Mouse (Mus musculus): ENCODE data around the gene 2310003L06Rik. TPM values are rescaled to one million over a fixed set of nuclear protein-coding genes. Genes with fewer than 3 reads are reported as not detected.

2310003L06Rik gene
- total RNA-seq (2014; rRNA removed) (not detected in 2 replicates), polyA plus RNA-seq (2012; rRNA removed) (not detected in 2 replicates)

DNA sequence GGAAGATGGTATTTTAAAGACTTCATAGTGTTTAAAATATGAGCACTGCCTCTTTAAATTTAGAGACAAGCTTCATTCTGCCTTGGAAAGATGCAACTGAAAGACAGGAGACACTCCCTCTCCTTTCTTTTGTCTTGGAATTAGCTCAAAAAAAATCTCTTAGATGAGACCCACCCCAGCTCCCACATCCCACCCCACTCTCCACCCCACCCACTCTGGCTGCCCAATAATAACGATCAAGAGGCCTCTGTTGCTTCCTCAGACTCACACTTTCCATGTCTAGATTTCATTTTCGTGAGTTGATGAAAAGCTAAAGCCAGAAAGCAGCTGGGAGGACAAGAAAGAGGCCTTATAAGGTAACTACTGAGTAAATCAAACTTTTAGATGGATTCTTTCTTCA, at the start of gene 2310003L06Rik, which contains the start of gene Gm28434:
2310003L06Rik (plus strand) TSS at position 259 of the 400 bp plus-strand sequence.
Gm28434 (plus strand) TSS at position 317 of the 400 bp plus-strand sequence.
- DNase-seq (ENCODE audit: extremely low read depth, low read depth, low spot score), result no peak
- TF ChIP-seq POLR2A (IDR thresholded peaks at IDR 0.05; ENCODE audit: extremely low read depth, insufficient read depth, low read length), result no peak
- no peak for TF ChIP-seq CTCF (IDR thresholded peaks at IDR 0.05; ENCODE audit: low read depth, low read length)
- Histone ChIP-seq H3K9ac (ENCODE audit: low read depth, low read length) (no peak within 1 kb of the TSS), H3K79me2 (ENCODE audit: control insufficient read depth, insufficient read depth, low read length) (no peaks in the 10 kb centered on the region), H3K27me3 (ENCODE audit: control insufficient read depth, insufficient read depth, low read length) (no peaks in the 10 kb centered on the region), H3K4me3 (ENCODE audit: insufficient read depth, low read depth, low read length) (no peak within 1 kb of the TSS), H3K27ac (replicated peaks; ENCODE audit: insufficient read depth, low read depth, low read length) (no peak within 1 kb of the TSS), H3K36me3 (ENCODE audit: control insufficient read depth, insufficient read depth, low read length) (no peaks in the 10 kb centered on the region), H3K4me1 (ENCODE audit: control insufficient read depth, insufficient read depth, low read length) (no peaks in the 10 kb centered on the region)
- 45% methylated on average over 2 of the region's 2 CpGs for WGBS

GRCm38 (mm10) chr5:87925372-87925771, 43.9 kb upstream of the 2310003L06Rik start, which contains the start of gene Csn3:
Gene Csn3, plus strand, starts transcription at chr5:87925579.
- H3K9ac ChIP-seq (ENCODE audit: low read depth, low read length), result no peak within 1 kb of the TSS
- no peaks in the 10 kb centered on the region for H3K27me3 ChIP-seq (ENCODE audit: control insufficient read depth, insufficient read depth, low read length)
- no peaks in the 10 kb centered on the region for H3K79me2 ChIP-seq (ENCODE audit: control insufficient read depth, insufficient read depth, low read length)
- no peak within 1 kb of the TSS for H3K4me3 ChIP-seq (ENCODE audit: insufficient read depth, low read depth, low read length)
- H3K36me3 ChIP-seq (ENCODE audit: control insufficient read depth, insufficient read depth, low read length), result no peaks in the 10 kb centered on the region
- no peaks in the 10 kb centered on the region for H3K4me1 ChIP-seq (ENCODE audit: control insufficient read depth, insufficient read depth, low read length)
- no peak for DNase-seq (ENCODE audit: extremely low read depth, low read depth, low spot score)
- no peak within 1 kb of the TSS for H3K27ac ChIP-seq (replicated peaks; ENCODE audit: insufficient read depth, low read depth, low read length)
- 54% methylated on average over 5 of the region's 5 CpGs for WGBS
- no peak for TF ChIP-seq POLR2A (IDR thresholded peaks at IDR 0.05; ENCODE audit: extremely low read depth, insufficient read depth, low read length)
- no peak for TF ChIP-seq CTCF (IDR thresholded peaks at IDR 0.05; ENCODE audit: low read depth, low read length)

DNA sequence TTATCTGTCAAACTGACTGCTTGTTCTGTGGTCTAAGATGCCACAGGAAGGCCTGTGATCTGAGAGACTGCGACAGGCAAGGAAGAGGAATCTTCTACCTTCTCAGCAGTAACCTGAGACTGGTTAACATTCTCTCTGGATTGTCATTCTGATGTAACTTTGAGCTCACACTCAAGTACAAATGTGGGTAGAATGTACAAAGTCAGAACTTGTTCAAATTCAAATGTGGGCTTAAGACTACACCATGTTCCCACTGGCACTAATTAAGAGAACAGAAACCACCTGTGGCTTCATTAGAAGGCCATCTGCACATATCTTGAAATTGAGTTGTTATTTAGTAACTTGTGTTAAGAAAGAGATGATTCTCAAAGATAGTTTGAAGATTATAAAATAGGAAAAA, 37.7 kb upstream of the 2310003L06Rik start:
- Histone ChIP-seq H3K4me1 (ENCODE audit: control insufficient read depth, insufficient read depth, low read length) (no peaks in the 10 kb centered on the region), H3K79me2 (ENCODE audit: control insufficient read depth, insufficient read depth, low read length) (no peaks in the 10 kb centered on the region), H3K4me3 (ENCODE audit: insufficient read depth, low read depth, low read length) (no peak overlapping the region), H3K36me3 (ENCODE audit: control insufficient read depth, insufficient read depth, low read length) (no peaks in the 10 kb centered on the region), H3K9ac (ENCODE audit: low read depth, low read length) (no peak overlapping the region), H3K27me3 (ENCODE audit: control insufficient read depth, insufficient read depth, low read length) (no peaks in the 10 kb centered on the region), H3K27ac (replicated peaks; ENCODE audit: insufficient read depth, low read depth, low read length) (no peak overlapping the region)
- DNase-seq (ENCODE audit: extremely low read depth, low read depth, low spot score), result no peak
- WGBS, result 73% methylated on average over 1 of the region's 1 CpGs
- TF ChIP-seq CTCF (IDR thresholded peaks at IDR 0.05; ENCODE audit: low read depth, low read length) (no peak), POLR2A (IDR thresholded peaks at IDR 0.05; ENCODE audit: extremely low read depth, insufficient read depth, low read length) (no peak)

DNA sequence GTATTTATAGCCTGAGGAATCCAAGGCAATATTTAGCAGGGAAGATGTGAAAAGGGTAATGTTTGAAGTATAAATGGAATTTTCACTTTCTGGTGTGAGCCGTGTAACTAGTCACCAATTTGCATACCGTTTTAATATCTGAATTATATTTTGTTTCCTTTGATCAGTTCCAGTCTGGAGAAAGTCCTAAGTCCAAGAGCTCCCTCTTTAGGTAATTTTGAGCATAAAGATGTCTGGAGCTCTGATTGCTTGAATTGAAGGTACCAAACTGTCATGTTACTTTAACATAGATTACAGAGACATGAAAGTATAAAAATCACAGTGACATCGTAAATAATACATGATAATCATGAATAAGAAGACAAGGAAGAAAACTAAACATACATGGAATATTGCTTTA, 28.5 kb upstream of the 2310003L06Rik start:
- Histone ChIP-seq H3K4me1 (ENCODE audit: control insufficient read depth, insufficient read depth, low read length) (no peaks in the 10 kb centered on the region), H3K4me3 (ENCODE audit: insufficient read depth, low read depth, low read length) (no peak overlapping the region), H3K27ac (replicated peaks; ENCODE audit: insufficient read depth, low read depth, low read length) (no peak overlapping the region), H3K27me3 (ENCODE audit: control insufficient read depth, insufficient read depth, low read length) (no peaks in the 10 kb centered on the region), H3K79me2 (ENCODE audit: control insufficient read depth, insufficient read depth, low read length) (no peaks in the 10 kb centered on the region), H3K36me3 (ENCODE audit: control insufficient read depth, insufficient read depth, low read length) (no peaks in the 10 kb centered on the region), H3K9ac (ENCODE audit: low read depth, low read length) (no peak overlapping the region)
- no peak for DNase-seq (ENCODE audit: extremely low read depth, low read depth, low spot score)
- TF ChIP-seq POLR2A (IDR thresholded peaks at IDR 0.05; ENCODE audit: extremely low read depth, insufficient read depth, low read length), result no peak
- TF ChIP-seq CTCF (IDR thresholded peaks at IDR 0.05; ENCODE audit: low read depth, low read length), result no peak
- whole genome bisulfite sequencing, result 42% methylated on average over 3 of the region's 3 CpGs

- no peak overlapping the region for H3K9ac ChIP-seq (ENCODE audit: low read depth, low read length)
- TF ChIP-seq POLR2A (IDR thresholded peaks at IDR 0.05; ENCODE audit: extremely low read depth, insufficient read depth, low read length) (no peak), CTCF (IDR thresholded peaks at IDR 0.05; ENCODE audit: low read depth, low read length) (no peak)
Measured at GRCm38 (mm10) chr5:87942515-87942914, 26.7 kb upstream of the 2310003L06Rik start.

DNA sequence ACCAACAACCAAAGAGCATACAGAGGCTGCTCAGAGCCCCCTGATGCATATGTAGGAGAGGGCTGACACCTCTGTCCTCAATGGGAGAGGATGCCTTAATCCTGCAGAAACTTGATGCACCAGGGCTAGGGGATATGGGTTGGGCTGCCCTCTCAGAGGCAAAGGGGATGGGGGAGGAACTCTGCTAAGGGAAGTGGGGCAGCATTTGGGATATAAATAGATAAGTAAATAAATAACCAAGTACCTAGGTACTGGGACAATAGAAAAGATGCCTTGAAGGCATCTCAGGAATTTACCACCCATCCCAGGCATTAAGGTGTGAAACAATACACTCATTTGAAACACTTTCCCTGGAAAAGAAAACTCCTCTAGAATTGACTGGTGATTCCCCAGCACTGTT, 17.4 kb upstream of the 2310003L06Rik start:
- TF ChIP-seq CTCF (IDR thresholded peaks at IDR 0.05; ENCODE audit: low read depth, low read length) (no peak), POLR2A (IDR thresholded peaks at IDR 0.05; ENCODE audit: extremely low read depth, insufficient read depth, low read length) (no peak)
- no peaks in the 10 kb centered on the region for H3K4me1 ChIP-seq (ENCODE audit: control insufficient read depth, insufficient read depth, low read length)
- H3K9ac ChIP-seq (ENCODE audit: low read depth, low read length), result no peak overlapping the region
- no peaks in the 10 kb centered on the region for H3K79me2 ChIP-seq (ENCODE audit: control insufficient read depth, insufficient read depth, low read length)
- no peak overlapping the region for H3K4me3 ChIP-seq (ENCODE audit: insufficient read depth, low read depth, low read length)
- no peaks in the 10 kb centered on the region for H3K36me3 ChIP-seq (ENCODE audit: control insufficient read depth, insufficient read depth, low read length)
- no peaks in the 10 kb centered on the region for H3K27me3 ChIP-seq (ENCODE audit: control insufficient read depth, insufficient read depth, low read length)
- DNase-seq (ENCODE audit: extremely low read depth, low read depth, low spot score), result no peak
- H3K27ac ChIP-seq (replicated peaks; ENCODE audit: insufficient read depth, low read depth, low read length), result no peak overlapping the region

More at GRCm38 (mm10) chr5:87942515-87942914, 26.7 kb upstream of the 2310003L06Rik start:
- H3K4me1 ChIP-seq (ENCODE audit: control insufficient read depth, insufficient read depth, low read length), result no peaks in the 10 kb centered on the region
- no peaks in the 10 kb centered on the region for H3K79me2 ChIP-seq (ENCODE audit: control insufficient read depth, insufficient read depth, low read length)
- no peak overlapping the region for H3K27ac ChIP-seq (replicated peaks; ENCODE audit: insufficient read depth, low read depth, low read length)
- no peaks in the 10 kb centered on the region for H3K27me3 ChIP-seq (ENCODE audit: control insufficient read depth, insufficient read depth, low read length)
- no peaks in the 10 kb centered on the region for H3K36me3 ChIP-seq (ENCODE audit: control insufficient read depth, insufficient read depth, low read length)
- no peak for DNase-seq (ENCODE audit: extremely low read depth, low read depth, low spot score)
- H3K4me3 ChIP-seq (ENCODE audit: insufficient read depth, low read depth, low read length), result no peak overlapping the region

Data from liver, adult 2 months (tissue).